Mouse (Mus musculus): Measurements from ENCODE around the gene Mad2l1. TPM values are rescaled to one million over a fixed set of nuclear protein-coding genes. Genes with fewer than 3 reads are reported as not detected.

The Mad2l1 gene
- total RNA-seq (2021): 10 to 100 TPM; 18.2 to 19.8 TPM
- long read RNA-seq, experiment 1, full-length matches to known transcripts: 9 of 11 reads
- long read RNA-seq, experiment 1, partial matches to known transcripts: 0 of 11 reads
- long read RNA-seq, experiment 1, other reads (novel, unspliced or antisense): 2 of 11 reads
- long read RNA-seq, experiment 2, full-length matches to known transcripts: 4 of 5 reads
- long read RNA-seq, experiment 2, partial matches to known transcripts: 0 of 5 reads
- long read RNA-seq, experiment 2, other reads (novel, unspliced or antisense): 1 of 5 reads

DNA sequence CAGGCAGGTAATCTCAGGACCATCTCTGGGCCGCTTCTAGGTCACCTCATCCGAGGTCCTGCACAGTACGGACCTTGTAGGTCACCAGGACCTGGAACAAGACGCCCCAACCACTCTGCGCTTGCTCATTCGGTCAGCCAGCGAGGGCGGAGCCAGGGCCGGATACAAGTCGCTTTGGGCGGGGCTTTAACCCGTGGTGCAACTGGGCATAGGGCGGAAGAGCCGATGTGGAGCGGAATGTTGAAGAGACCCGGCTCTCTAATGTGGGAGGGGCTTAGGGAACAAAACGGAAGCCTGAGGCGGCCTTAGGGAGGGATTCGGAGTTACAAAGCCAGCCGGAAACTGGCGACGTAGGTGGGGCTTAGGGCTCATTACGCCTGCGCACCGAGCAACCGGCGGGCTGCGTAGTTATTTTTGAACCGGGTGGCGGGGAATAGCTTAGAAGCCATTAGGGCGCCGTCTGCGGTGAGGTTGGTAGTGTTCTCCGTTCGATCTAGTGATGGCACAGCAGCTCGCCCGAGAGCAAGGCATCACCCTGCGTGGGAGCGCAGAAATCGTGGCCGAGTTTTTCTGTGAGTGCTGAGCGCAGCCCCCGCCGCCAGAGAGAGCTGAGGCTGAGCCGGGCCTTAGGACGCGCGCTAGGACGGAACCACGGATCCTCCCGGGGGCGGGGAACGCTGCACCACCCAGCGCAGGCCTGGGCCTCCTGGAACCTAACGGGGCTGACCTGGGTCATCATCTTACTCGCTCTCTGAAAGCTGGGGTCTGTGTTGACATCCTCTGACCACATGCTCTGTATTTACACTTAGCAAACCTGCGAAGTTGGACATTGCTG is at the start of gene Mad2l1:
Gene Mad2l1 (plus strand): TSS at position 363 of the 835 bp plus-strand sequence.
- peak; percentile 98 for DNase-seq

DNA sequence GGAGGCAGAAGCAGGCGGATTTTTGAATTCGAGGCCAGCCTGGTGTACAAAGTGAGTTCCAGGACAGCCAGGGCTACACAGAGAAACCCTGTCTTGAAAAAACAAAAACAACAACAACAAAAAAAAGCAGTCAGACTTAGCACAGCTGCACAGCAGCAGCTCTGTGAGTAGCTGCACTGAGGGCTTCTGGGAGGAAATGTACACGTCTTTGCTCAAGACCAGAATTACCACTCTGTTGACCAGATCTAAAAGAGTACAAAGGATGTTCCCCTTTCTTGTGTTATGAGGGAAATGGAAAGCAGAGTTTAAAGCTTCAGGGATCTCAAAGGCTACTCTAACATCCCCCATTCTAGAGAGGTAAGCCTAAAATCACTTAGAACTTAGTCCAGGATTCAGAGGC is 41.5 kb upstream of the Mad2l1 start:
- DNase-seq: no peak

DNA sequence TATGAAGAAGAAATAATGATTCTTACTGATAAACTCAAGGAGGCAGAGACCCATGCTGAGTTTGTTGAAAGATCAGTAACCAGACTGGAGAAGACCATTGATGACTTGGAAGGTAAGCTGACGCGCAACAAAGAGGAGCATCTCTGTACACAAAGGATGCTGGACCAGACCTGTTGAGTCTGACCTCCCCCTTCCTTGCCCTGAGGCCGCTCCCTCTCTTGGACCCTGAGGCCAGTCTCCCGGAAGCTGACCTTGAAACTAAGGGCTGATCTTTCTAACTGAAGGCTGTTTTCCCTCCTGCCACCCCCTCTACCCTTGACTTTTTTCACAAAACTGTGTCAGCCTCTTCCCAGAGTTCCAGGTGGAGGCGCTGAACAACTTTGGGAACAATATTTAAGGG is 18.8 kb upstream of the Mad2l1 start:
- DNase-seq: no peak

DNA sequence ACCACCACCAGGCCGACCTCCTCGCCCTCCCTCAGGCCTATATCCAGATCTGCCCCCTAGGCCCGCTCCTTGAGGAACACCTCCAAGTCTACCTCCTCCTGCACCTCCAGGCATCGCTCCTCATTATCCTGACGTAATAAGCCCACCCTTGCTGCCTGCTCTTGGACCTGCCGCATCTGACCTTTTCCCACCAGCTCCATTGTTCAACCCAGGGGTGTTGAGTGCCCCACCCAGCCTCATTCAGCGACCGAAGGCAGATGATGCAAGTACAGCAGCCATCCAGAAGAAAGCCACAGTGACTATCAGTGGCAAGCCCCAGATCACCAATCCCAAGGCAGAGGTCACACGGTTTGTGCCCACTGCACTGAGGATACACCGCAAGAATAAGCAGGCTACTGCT is 6.8 kb upstream of the Mad2l1 start:
- DNase-seq: no peak

DNA sequence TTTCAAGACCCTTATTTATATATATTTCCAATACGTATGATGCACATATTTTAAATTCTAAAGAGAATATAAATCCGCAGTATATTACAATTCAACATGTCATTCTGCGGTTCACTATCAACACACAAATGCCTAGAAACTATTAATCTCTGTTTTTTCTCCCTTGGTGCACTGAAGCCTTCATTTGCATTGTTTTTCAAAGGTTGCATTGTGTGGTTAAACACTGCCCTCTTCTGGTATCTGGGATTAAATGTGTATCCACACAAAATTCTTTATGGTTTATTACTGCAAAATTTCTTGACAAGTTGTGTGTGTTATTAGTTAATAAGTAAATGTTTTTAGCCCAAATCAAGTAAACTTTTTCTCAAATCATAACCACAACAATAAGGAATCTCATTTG is 1.9 kb upstream of the Mad2l1 start:
- peak; percentile 24 for DNase-seq

DNA sequence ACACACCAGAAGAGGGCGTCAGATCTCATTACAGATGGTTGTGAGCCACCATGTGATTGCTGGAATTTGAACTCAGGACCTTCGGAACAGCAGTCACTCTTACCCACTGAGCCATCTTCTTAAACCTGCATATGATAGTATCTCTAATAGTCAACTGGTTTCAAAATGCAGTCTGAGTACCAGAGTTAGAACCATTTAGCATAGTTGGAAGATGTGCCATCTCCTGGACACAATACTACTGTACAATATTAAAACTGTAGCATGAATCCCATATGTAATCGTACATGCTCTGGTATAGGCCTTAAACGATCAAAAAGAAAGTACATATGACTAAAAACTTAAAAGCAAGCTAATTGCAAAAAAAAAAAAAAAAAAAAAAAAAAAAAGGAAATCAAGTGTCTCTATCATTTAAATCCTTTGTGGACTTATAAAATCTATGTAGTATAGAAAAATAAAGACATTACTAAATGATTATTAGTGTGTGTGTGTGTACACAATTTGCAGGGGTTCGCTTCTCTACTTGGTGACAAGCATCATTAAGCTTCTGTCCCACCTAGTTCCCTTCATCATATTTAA is 736 bp upstream of the Mad2l1 start:
- DNase-seq: no peak

DNA sequence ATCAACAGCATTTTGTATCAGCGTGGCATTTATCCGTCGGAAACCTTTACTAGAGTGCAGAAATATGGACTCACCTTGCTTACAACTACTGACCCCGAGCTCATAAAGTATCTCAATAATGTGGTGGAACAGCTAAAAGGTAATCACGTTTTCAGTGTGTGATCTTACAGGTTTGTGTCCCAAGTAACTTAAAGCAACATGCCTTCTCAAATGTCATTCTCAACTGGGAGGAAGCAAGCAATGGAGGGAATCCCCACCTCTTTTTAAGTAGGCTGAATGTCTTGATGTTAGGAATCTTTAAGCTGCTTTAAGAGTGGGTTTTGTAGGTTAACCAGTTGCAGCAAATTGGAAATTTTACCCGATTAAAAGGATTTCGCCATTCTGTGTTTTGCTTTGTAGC is 776 bp downstream of the Mad2l1 start:
- no peak for DNase-seq

DNA sequence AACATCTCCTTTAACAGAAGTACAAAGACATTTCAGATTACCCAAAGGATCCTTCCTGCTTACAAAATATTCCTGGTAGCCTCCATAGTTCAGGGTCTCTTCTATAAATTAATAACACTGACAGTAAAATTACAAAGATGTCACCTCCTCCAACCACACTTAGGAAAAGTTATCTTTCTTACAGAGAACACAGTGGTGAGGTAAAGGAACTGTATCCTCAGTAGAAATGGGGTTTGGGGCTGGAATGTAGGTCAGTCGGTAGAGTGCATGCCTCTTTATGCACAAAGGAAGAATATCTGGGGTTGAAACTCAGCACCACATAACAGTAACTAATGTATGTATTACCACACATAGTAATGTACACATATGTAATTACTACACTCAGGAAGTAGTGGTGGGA is 24.8 kb downstream of the Mad2l1 start, which contains the start of gene Vmn1r32:
Gene Vmn1r32 (minus strand): TSS at position 101 of the 400 bp plus-strand sequence.
- no peak for DNase-seq

DNA sequence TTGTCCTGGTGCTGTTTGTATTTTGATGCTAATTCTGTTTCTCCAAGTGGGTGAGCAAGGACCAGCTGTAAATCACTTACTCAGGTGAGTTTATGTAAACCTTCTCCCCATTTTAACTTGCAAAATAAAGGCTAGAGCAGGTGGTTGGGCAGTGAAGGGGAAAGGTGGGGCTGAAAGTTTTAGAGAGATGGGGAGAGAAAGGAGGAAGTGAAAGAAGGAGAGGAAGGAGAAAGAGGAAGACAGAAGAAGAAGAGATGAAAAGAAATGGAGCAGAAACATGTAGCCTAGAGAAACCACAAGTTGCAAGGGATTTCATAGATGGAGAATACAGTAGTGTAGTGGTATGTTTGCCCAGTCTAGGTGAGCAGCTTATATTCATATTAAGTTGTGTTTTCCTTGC is 60.6 kb downstream of the Mad2l1 start:
- no peak for DNase-seq

Other genes with a start within 250 kb of the Mad2l1 start
- gene Vmn1r32, start 24.7 kb downstream of the Mad2l1 start, total RNA-seq (2021): not detected
- not detected for gene Vmn1r33, start 82.9 kb downstream of the Mad2l1 start, total RNA-seq (2021)
- not detected for gene Vmn1r34, start 108.5 kb downstream of the Mad2l1 start, total RNA-seq (2021)
- gene Vmn1r35, start 150.5 kb downstream of the Mad2l1 start, total RNA-seq (2021): not detected
- gene Vmn1r36, start 183.8 kb downstream of the Mad2l1 start, total RNA-seq (2021): not detected
- gene Vmn1r37, start 194.0 kb downstream of the Mad2l1 start, total RNA-seq (2021): not detected
- gene Vmn1r38, start 247.2 kb downstream of the Mad2l1 start, total RNA-seq (2021): not detected

All from adrenal gland, postnatal 10 days (tissue).